Comparison of ENCODE assay signal across 20 mouse cellular contexts in the genomic region with DNA sequence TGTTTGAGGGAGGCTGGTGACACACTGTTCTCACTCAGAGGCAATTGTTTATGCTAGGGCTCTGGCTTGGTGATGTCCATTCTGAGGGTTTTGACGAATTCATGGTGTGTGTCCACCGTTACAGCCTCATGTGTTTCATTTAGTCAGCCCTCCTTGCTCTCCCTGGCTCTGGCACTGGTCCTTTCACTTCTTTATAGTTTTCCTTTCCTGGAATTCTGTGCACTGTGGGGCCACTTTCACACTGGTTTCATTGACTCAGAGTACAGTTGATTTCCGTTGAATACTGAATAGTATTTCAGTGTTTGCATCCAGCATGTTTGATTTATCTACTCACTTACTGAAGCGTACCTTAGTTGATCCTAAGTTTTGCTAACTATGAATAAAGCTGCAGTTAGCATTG. TPM values are rescaled to one million over a fixed set of nuclear protein-coding genes. Genes with fewer than 3 reads are reported as not detected.
DNase-seq lines count a peak whose midpoint lies in the region; ATAC-seq and TF ChIP-seq lines count a peak whose summit lies in the region.
"Had no signal": no experiment of that assay in that cellular context is flagged by ENCODE, and none has a peak within 500 bp of the region (broad histone marks: within the 10 kb centered on the region; RNA-seq: fewer than 3 reads in every experiment).

No protein-coding gene starts in this region.

- peak overlapping the region; percentile 39; the same call in 1 of the 2 replicates for H3K27ac ChIP-seq in liver, postnatal 0 days (ENCODE audit: low read depth)
- H3K27ac ChIP-seq in liver, embryonic 12.5 days: no peak overlapping the region
- peak overlapping the region; percentile 30; the same call in 1 of the 2 replicates for H3K27ac ChIP-seq in embryonic facial prominence, embryonic 12.5 days
- H3K27ac ChIP-seq in limb, embryonic 11.5 days (replicated peaks; ENCODE audit: low read depth, low read length): peak overlapping the region; percentile 57
- H3K27ac ChIP-seq: forebrain, embryonic 12.5 days; heart, embryonic 15.5 days; hindbrain, embryonic 15.5 days; liver, embryonic 14.5 days had no signal

- DNase-seq in liver, postnatal 0 days: no peak
- peak; percentile 68 for DNase-seq in NIH3T3 (ENCODE audit: low read depth)
- DNase-seq in limb, embryonic 11.5 days (ENCODE audit: low spot score): no peak
- DNase-seq in thymus, postnatal 14 days: no peak
- no peak for DNase-seq in cerebellum, adult 11 months
- no peak for DNase-seq in kidney, adult 11 months
- DNase-seq: adrenal gland, adult 8-10 months; cerebellum, adult 9-10 months; gastrocnemius, postnatal 36 days; kidney, postnatal 25 days; right cerebral cortex, adult 18-20 months; thymus, adult 18-20 months had no signal

- H3K4me3 ChIP-seq in liver, postnatal 0 days (ENCODE audit: low read depth, low read length): no peak overlapping the region
- H3K4me3 ChIP-seq in liver, embryonic 12.5 days: no peak overlapping the region
- no peak overlapping the region for H3K4me3 ChIP-seq in embryonic facial prominence, embryonic 12.5 days
- H3K4me3 ChIP-seq in limb, embryonic 11.5 days (ENCODE audit: low read depth, low read length): no peak overlapping the region
- H3K4me3 ChIP-seq: forebrain, embryonic 12.5 days; heart, embryonic 15.5 days; hindbrain, embryonic 15.5 days had no signal

- H3K9ac ChIP-seq in liver, postnatal 0 days (replicated peaks): no peak overlapping the region
- no peak overlapping the region for H3K9ac ChIP-seq in liver, embryonic 12.5 days
- no peak overlapping the region for H3K9ac ChIP-seq in embryonic facial prominence, embryonic 12.5 days
- H3K9ac ChIP-seq in limb, embryonic 11.5 days (ENCODE audit: low read length): no peak overlapping the region
- H3K9ac ChIP-seq: forebrain, embryonic 12.5 days; heart, embryonic 15.5 days; hindbrain, embryonic 15.5 days; liver, embryonic 14.5 days had no signal

- no peak overlapping the region for H3K4me2 ChIP-seq in liver, postnatal 0 days (ENCODE audit: low read depth, low read length)
- no peak overlapping the region for H3K4me2 ChIP-seq in liver, embryonic 12.5 days
- no peak overlapping the region for H3K4me2 ChIP-seq in embryonic facial prominence, embryonic 12.5 days (replicated peaks)
- no peak overlapping the region for H3K4me2 ChIP-seq in limb, embryonic 11.5 days (ENCODE audit: low read depth, severe bottlenecking)
- H3K4me2 ChIP-seq: forebrain, embryonic 12.5 days; heart, embryonic 15.5 days; hindbrain, embryonic 15.5 days had no signal

- no peak for TF ChIP-seq EP300 in liver, postnatal 0 days (IDR thresholded peaks at IDR 0.05; ENCODE audit: low read depth)

- no peaks in the 10 kb centered on the region for H3K27me3 ChIP-seq in liver, postnatal 0 days (ENCODE audit: insufficient read depth, low read length)
- H3K27me3 ChIP-seq in liver, embryonic 12.5 days (replicated peaks): no peaks in the 10 kb centered on the region
- H3K27me3 ChIP-seq in embryonic facial prominence, embryonic 12.5 days: no peaks in the 10 kb centered on the region
- H3K27me3 ChIP-seq in limb, embryonic 11.5 days (ENCODE audit: control insufficient read depth, insufficient read depth, low read length): no peaks in the 10 kb centered on the region
- H3K27me3 ChIP-seq: forebrain, embryonic 12.5 days; heart, embryonic 15.5 days; hindbrain, embryonic 15.5 days; Patski had no signal

- no peaks in the 10 kb centered on the region for H3K9me3 ChIP-seq in liver, postnatal 0 days (ENCODE audit: low read length)
- no peaks in the 10 kb centered on the region for H3K9me3 ChIP-seq in liver, embryonic 12.5 days (replicated peaks)
- no peaks in the 10 kb centered on the region for H3K9me3 ChIP-seq in embryonic facial prominence, embryonic 12.5 days
- H3K9me3 ChIP-seq in limb, embryonic 11.5 days (ENCODE audit: control insufficient read depth, low read length): no peaks in the 10 kb centered on the region
- H3K9me3 ChIP-seq: forebrain, embryonic 12.5 days; heart, embryonic 15.5 days; hindbrain, embryonic 15.5 days had no signal

- 0 out of 2 replicates have a peak, but pooled peaks cover 3% of the 10 kb centered on the region for H3K36me3 ChIP-seq in liver, postnatal 0 days (replicated peaks; ENCODE audit: insufficient read depth, low read length)
- H3K36me3 ChIP-seq in liver, embryonic 12.5 days: peaks cover 11% of the 10 kb centered on the region
- H3K36me3 ChIP-seq in embryonic facial prominence, embryonic 12.5 days: 0 out of 2 replicates have a peak, but pooled peaks cover 5% of the 10 kb centered on the region
- H3K36me3 ChIP-seq in limb, embryonic 11.5 days (ENCODE audit: control insufficient read depth, insufficient read depth, low read length): no peaks in the 10 kb centered on the region
- H3K36me3 ChIP-seq: heart, embryonic 15.5 days; hindbrain, embryonic 15.5 days had no signal

- TF ChIP-seq CTCF in liver, postnatal 0 days (IDR thresholded peaks at IDR 0.05; ENCODE audit: low read depth): no peak

- WGBS in liver, postnatal 0 days (ENCODE audit: insufficient replicate concordance): 79% methylated on average over 4 of the region's 4 CpGs
- WGBS in liver, embryonic 12.5 days (ENCODE audit: insufficient replicate concordance): 76% methylated on average over 4 of the region's 4 CpGs
- 61% methylated on average over 4 of the region's 4 CpGs for WGBS in embryonic facial prominence, embryonic 12.5 days
- 58% methylated on average over 4 of the region's 4 CpGs for WGBS in limb, embryonic 11.5 days

- peak; percentile 63 for ATAC-seq in liver, postnatal 0 days
- no peak for ATAC-seq in liver, embryonic 12.5 days
- no peak for ATAC-seq in embryonic facial prominence, embryonic 12.5 days (ENCODE audit: insufficient number of reproducible peaks, insufficient read depth, low FRiP score, low TSS enrichment)
- no peak for ATAC-seq in limb, embryonic 11.5 days (ENCODE audit: insufficient number of reproducible peaks, low FRiP score, low TSS enrichment, low read depth)
- ATAC-seq: intestine, postnatal 0 days; Patski had no signal

- peaks cover 28% of the 10 kb centered on the region for H3K4me1 ChIP-seq in liver, postnatal 0 days (ENCODE audit: insufficient read depth)
- H3K4me1 ChIP-seq in liver, embryonic 12.5 days: peaks cover 21% of the 10 kb centered on the region
- H3K4me1 ChIP-seq in embryonic facial prominence, embryonic 12.5 days: peaks cover 15% of the 10 kb centered on the region; the same call in 1 of the 2 replicates
- peaks cover 10% of the 10 kb centered on the region; the same call in 1 of the 2 replicates for H3K4me1 ChIP-seq in limb, embryonic 11.5 days (ENCODE audit: control insufficient read depth, insufficient read depth, low read length)

RNA-seq across cellular contexts. Expression of gene Wwp2, which starts 55.0 kb away (rescaled TPM):
- 26.2 and 29.1 TPM in 2 replicates for polyA plus RNA-seq in liver, postnatal 0 days (2015; fragmentation: Nextera tagmentation; extraction: Ambion mirVana)
- polyA plus RNA-seq in liver, embryonic 12.5 days (2016; fragmentation: Nextera tagmentation; extraction: Ambion mirVana): 37.9 and 39.0 TPM in 2 replicates
- 160 and 181 TPM in 2 replicates for polyA plus RNA-seq in embryonic facial prominence, embryonic 12.5 days (2016; fragmentation: Nextera tagmentation; extraction: Ambion mirVana)
- 165 and 176 TPM in 2 replicates for polyA plus RNA-seq in limb, embryonic 11.5 days (2014; fragmentation: Nextera tagmentation; extraction: Ambion mirVana)
